Mouse (Mus musculus) layer of hippocampus, adult 2 months (tissue): Measurements from ENCODE around the gene Batf3. TPM values are rescaled to one million over a fixed set of nuclear protein-coding genes. Genes with fewer than 3 reads are reported as not detected.
"Not testable (repeated sequence)": the region's sequence is repeated elsewhere in the genome, so short reads cannot be mapped to it uniquely, and the experiment has no call there.

Source experiments
- DNase-seq, 2 experiments: peaks; one replicate each; pipeline ENCODE4 v3.0.0; 2022; ENCODE audit warnings: low spot score in 2 of 2
- H3K27ac ChIP-seq: fragments of 200-600 bp; 2 replicates; pipeline ENCODE4 v1.8.1; 2022
- H3K4me3 ChIP-seq: fragments of 200-600 bp; 2 replicates; pipeline ENCODE4 v1.8.1; 2022; ENCODE audit warnings: mild to moderate bottlenecking
- CTCF ChIP-seq: fragments of 200-600 bp; conservative IDR thresholded peaks from 2 replicates; pipeline ENCODE4 v1.8.1; 2022; ENCODE audit warnings: antibody characterized with exemption, mild to moderate bottlenecking, moderate library complexity
- total RNA-seq, 2 experiments: library from RNA; stranded (reverse); gene quantifications; 2 replicates each; pipeline ENCODE4 v1.2.3; 2021

The Batf3 gene
- total RNA-seq, 2 experiments from 2014 or later, result 0.98 to 1.7 TPM

- no peak for TF ChIP-seq CTCF
- DNase-seq, result no peak
- no peak overlapping the region for H3K4me3 ChIP-seq
- H3K27ac ChIP-seq, result no peak overlapping the region
These were observed 26.0 kb downstream of the Batf3 start for GRCm38 (mm10) chr1:191123696-191124095.

DNA sequence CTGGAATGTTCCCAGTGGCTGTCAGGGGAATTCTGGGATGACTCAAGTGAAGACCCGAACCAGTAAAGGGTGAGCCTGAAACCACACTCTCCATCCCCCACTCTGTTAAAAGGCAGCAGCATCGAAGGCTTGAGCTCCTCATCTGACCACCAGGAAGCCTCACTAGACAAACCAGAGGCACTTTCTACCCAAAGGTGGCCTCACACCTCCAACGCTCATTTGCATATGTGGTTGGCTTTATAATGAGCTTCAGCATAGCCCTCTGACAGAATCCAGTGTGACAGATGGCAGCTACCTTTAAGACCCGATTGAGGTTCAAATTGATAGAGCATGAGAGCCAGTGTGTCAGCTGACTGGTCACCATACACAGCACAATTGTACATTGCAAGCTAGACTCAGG is 26.6 kb downstream of the Batf3 start:
- no peak for DNase-seq
- Histone ChIP-seq H3K27ac (no peak overlapping the region), H3K4me3 (no peak overlapping the region)
- no peak for TF ChIP-seq CTCF

DNA sequence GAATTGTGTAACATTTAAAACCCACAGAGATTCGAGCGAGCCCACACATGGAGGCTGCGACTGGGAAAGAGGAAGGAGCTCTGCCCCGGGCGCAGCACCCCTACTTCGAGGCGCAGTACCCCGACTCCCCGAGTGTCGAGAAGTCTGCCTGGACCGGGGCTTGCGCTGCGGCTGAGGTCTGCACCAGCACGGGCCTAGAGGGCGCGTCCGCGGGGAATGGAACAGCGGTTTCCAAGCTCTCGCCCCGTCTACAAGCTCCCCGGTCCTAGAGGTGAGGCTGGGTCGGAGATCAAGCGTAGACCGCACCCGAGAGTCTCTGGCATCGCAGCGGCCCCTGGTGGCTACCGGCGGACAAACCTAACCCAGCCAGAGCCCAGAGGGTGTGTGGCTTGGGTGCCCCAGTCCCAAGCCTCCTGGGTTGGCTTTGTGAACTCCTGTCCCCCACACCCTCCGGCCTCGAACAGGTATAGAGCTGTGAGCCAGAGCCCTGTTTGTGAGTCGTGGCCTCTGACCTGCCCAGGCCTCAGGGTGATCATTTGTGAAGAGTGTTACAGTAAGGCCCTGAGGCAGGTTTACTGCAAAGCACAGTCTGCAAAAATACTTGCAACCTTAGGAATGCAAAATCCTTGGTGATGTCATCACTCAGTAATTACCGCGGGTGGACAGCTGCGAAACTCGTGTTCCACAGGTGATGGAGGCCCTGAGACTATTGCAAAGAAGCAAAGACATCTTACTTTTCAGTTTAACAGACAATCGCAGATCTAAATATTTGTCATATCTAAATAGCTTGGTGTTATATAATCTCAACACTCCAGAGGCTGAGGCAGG is 28.4 kb downstream of the Batf3 start:
- peak overlapping the region; percentile 59; the same call in 1 of the 2 replicates for H3K27ac ChIP-seq
- DNase-seq, result peak in 1 of 2 experiments; percentile 58
- H3K4me3 ChIP-seq, result peak overlapping the region; percentile 22; the same call in 1 of the 2 replicates
- peak; percentile 83 for TF ChIP-seq CTCF

- no peak overlapping the region for H3K4me3 ChIP-seq
- H3K27ac ChIP-seq, result no peak overlapping the region
- no peak for TF ChIP-seq CTCF
- no peak for DNase-seq
These were observed 34.0 kb downstream of the Batf3 start for GRCm38 (mm10) chr1:191131692-191132091.

GRCm38 (mm10) chr1:191132240-191132639 is 34.6 kb downstream of the Batf3 start:
- Histone ChIP-seq H3K4me3 (no peak overlapping the region), H3K27ac (no peak overlapping the region)
- TF ChIP-seq CTCF, result no peak
- no peak for DNase-seq

GRCm38 (mm10) chr1:191132934-191133333 is 35.3 kb downstream of the Batf3 start:
- H3K27ac ChIP-seq, result no peak overlapping the region
- no peak overlapping the region for H3K4me3 ChIP-seq
- no peak for DNase-seq
- TF ChIP-seq CTCF, result no peak

DNA sequence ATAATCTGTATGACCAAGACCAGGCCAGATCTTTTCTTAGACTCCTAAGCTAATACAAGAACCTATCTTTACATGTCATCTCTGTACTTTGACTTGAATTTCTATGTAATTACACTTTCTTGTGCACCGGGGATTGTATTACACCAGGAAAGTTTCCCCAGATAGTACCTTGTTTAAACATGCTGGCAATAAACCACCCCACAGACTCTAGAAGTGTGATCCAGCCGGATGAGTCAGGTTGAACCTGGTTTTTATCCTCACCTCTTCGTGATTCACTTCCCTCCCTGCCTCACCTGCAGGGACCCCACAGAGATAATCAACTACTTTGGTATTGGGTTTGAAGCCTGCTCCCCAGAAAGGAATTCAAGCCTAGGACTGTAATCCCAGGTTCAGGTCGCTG is 37.8 kb downstream of the Batf3 start:
- DNase-seq, result no peak
- no peak overlapping the region for H3K27ac ChIP-seq
- no peak overlapping the region for H3K4me3 ChIP-seq
- TF ChIP-seq CTCF, result no peak

GRCm38 (mm10) chr1:191138436-191138835 is 40.8 kb downstream of the Batf3 start:
- Histone ChIP-seq H3K4me3 (no peak overlapping the region), H3K27ac (no peak overlapping the region)
- no peak for DNase-seq
- TF ChIP-seq CTCF, result no peak

- no peak for TF ChIP-seq CTCF
- Histone ChIP-seq H3K4me3 (no peak overlapping the region), H3K27ac (no peak overlapping the region)
- DNase-seq, result no peak
These were observed 41.3 kb downstream of the Batf3 start for GRCm38 (mm10) chr1:191138874-191139495.

DNA sequence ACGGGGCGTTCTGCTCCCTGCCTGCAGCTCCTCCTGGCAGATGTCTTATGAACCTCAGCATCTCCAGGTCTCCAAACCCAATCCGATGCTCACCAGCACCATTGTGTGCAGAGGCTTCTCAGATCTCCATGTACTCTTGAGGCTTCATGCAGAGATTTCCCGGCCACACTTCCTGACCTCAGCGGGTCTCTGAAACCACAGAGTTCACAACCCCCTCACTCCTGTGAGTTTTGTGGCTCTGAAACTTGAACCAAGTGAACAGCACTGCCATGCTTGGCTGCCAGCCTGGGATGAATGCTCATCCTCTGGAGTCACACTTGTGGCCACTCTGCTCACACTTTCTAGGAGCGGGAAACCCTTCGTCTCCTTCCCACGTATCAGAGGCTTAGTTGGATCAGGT is 43.3 kb downstream of the Batf3 start:
- no peak for TF ChIP-seq CTCF

GRCm38 (mm10) chr1:191149489-191149888 is 51.8 kb downstream of the Batf3 start:
- H3K27ac ChIP-seq, H3K4me3 ChIP-seq, DNase-seq: not testable (repeated sequence)

More for the DNA sequence above, 43.3 kb downstream of the Batf3 start:
- no peak for DNase-seq
- no peak overlapping the region for H3K27ac ChIP-seq
- no peak overlapping the region for H3K4me3 ChIP-seq

DNA sequence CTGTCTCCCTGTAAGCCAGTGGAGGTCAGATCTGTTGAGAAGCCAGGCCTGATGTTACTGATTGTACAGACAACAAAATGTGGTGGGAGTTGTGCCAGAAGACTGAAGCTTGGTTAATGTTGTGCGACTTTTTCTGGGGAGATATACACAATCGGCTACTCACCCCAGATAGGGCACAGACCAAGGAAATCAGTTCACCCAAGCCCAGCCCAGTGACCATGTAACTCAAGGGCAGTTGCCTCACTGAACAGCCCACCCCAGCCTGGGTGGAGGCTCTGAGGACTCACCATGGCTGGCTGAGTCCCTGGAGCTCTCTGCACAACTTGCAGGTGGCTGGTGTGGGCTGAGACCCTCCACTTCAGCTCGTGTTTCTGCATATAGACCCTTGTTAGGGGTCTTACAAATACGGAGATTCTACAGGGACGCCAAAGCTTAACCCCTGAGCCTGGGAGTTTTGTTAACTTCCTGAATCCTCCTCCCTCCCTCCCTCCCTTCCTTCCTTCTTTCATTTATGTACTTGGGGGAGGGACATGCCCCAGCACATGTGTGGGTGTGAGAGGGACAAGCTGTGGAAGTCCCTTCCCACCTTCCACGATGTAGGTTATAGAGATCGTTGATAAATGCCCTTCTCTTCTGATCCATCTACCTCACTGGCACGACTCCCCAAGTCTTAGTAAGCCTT is 53.4 kb downstream of the Batf3 start:
- Histone ChIP-seq H3K4me3 (no peak overlapping the region), H3K27ac (no peak overlapping the region)
- DNase-seq, result no peak
- TF ChIP-seq CTCF, result no peak

- Histone ChIP-seq H3K4me3 (no peak overlapping the region), H3K27ac (no peak overlapping the region)
- peak; percentile 23 to 59 for DNase-seq
- TF ChIP-seq CTCF, result peak; percentile 91
These were observed 55.4 kb downstream of the Batf3 start for GRCm38 (mm10) chr1:191153052-191153451.

DNA sequence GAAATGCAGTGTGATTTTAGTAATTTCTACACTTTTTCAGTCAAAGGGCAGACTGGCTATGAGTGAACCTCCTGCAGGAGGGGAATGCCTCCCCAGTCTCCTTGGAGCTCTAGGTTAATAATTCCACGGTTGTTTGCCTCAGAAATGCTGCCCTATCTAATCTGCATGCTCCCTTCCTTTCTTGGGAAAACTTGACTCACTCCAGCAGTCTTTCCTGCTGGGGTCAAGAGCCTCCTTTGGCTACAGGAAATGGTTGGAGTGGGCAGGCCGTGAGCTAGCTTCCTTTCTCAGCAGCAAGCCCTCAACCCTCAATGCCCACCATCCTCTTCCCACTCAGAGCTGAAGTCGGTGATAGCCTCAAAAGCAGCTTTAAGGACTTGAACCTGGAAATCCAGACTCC is 56.7 kb downstream of the Batf3 start:
- TF ChIP-seq CTCF, result no peak
- Histone ChIP-seq H3K27ac (no peak overlapping the region), H3K4me3 (no peak overlapping the region)
- no peak for DNase-seq

Other genes starting within 250 kb of the Batf3 start
- gene Rps6kc1, start 186.1 kb upstream of the Batf3 start, total RNA-seq, result 10 to 100 TPM; 83.7 to 85.8 TPM
- gene Angel2, start 172.7 kb upstream of the Batf3 start, total RNA-seq, result 10 to 100 TPM; 53.1 to 60.0 TPM
- gene Vash2, start 118.6 kb upstream of the Batf3 start, total RNA-seq, result 1 to 10 TPM; 1.6 to 1.7 TPM
- 10 to 100 TPM; 16.9 to 18.9 TPM for gene Flvcr1, start 71.7 kb upstream of the Batf3 start, total RNA-seq
- gene Spata45, start 61.2 kb upstream of the Batf3 start, total RNA-seq, result not detected
- 10 to 100 TPM; 38.4 to 48.7 TPM for gene Tatdn3, start 34.9 kb upstream of the Batf3 start, total RNA-seq
- gene Nsl1, start 34.8 kb upstream of the Batf3 start, total RNA-seq, result 1 to 10 TPM in 1 of 2 experiments, under 1 TPM in 1; 0.87 to 1.3 TPM
- not detected for gene Fam71a, start 67.0 kb downstream of the Batf3 start, total RNA-seq
- under 1 TPM; 0.52 to 0.67 TPM for gene Atf3, start 120.2 kb downstream of the Batf3 start, total RNA-seq
- 10 to 100 TPM; 61.5 to 70.8 TPM for gene Nenf, start 220.3 kb downstream of the Batf3 start, total RNA-seq
- 1 to 10 TPM; 8.0 to 8.7 TPM for gene Tmem206, start 228.1 kb downstream of the Batf3 start, total RNA-seq